Mouse (Mus musculus): ENCODE results near the gene Bank1. TPM values are rescaled to one million over a fixed set of nuclear protein-coding genes. Genes with fewer than 3 reads are reported as not detected.
"Not testable (repeated sequence)": the region's sequence is repeated elsewhere in the genome, so short reads cannot be mapped to it uniquely, and the experiment has no call there.

Bank1 gene
- under 1 TPM; 0.40 to 0.65 TPM for total RNA-seq (2021)
- long read RNA-seq, experiment 1, result 0 reads
- long read RNA-seq, experiment 2, partial matches to known transcripts, result 0 of 1 reads
- long read RNA-seq, experiment 2, other reads (novel, unspliced or antisense), result 0 of 1 reads

- peak; percentile 5 for DNase-seq
These were observed at the start of gene Bank1 for GRCm38 (mm10) chr3:136325783-136326182. Gene Bank1, minus strand, starts transcription at chr3:136326066.

- no peak for DNase-seq
These were observed 44.0 kb upstream of the Bank1 start for GRCm38 (mm10) chr3:136369916-136370315.

- DNase-seq, result no peak
These were observed 43.6 kb upstream of the Bank1 start for GRCm38 (mm10) chr3:136369466-136369865.

- no peak for DNase-seq
These were observed 42.7 kb upstream of the Bank1 start for GRCm38 (mm10) chr3:136368505-136368999.

GRCm38 (mm10) chr3:136349690-136350089, 23.8 kb upstream of the Bank1 start:
- DNase-seq, result no peak

GRCm38 (mm10) chr3:136348611-136349010, 22.7 kb upstream of the Bank1 start:
- no peak for DNase-seq

GRCm38 (mm10) chr3:136347277-136347676, 21.4 kb upstream of the Bank1 start:
- no peak for DNase-seq

- no peak for DNase-seq
These were observed 16.0 kb upstream of the Bank1 start for GRCm38 (mm10) chr3:136341911-136342310.

- DNase-seq, result no peak
These were observed 14.0 kb upstream of the Bank1 start for GRCm38 (mm10) chr3:136339896-136340295.

- no peak for DNase-seq
These were observed 5.3 kb upstream of the Bank1 start for GRCm38 (mm10) chr3:136331135-136331534.

GRCm38 (mm10) chr3:136330043-136330442, 4.2 kb upstream of the Bank1 start:
- DNase-seq, result no peak

GRCm38 (mm10) chr3:136329133-136329532, 3.3 kb upstream of the Bank1 start:
- DNase-seq, result no peak

- DNase-seq, result not testable (repeated sequence)
These were observed 1.1 kb downstream of the Bank1 start for GRCm38 (mm10) chr3:136324716-136325115.

GRCm38 (mm10) chr3:136321936-136322335, 3.9 kb downstream of the Bank1 start:
- no peak for DNase-seq

- DNase-seq, result no peak
These were observed 17.4 kb downstream of the Bank1 start for GRCm38 (mm10) chr3:136308487-136308886.

- no peak for DNase-seq
These were observed 19.2 kb downstream of the Bank1 start for GRCm38 (mm10) chr3:136306564-136307158.

- DNase-seq, result no peak
These were observed 23.3 kb downstream of the Bank1 start for GRCm38 (mm10) chr3:136302541-136302940.

- DNase-seq, result not testable (repeated sequence)
These were observed 25.1 kb downstream of the Bank1 start for GRCm38 (mm10) chr3:136300810-136301209.

- DNase-seq, result no peak
These were observed 28.5 kb downstream of the Bank1 start for GRCm38 (mm10) chr3:136297355-136297754.

- DNase-seq, result no peak
These were observed 30.6 kb downstream of the Bank1 start for GRCm38 (mm10) chr3:136295250-136295649.

GRCm38 (mm10) chr3:136287883-136288282, 38.0 kb downstream of the Bank1 start:
- no peak for DNase-seq

- DNase-seq, result no peak
These were observed 60.8 kb downstream of the Bank1 start for GRCm38 (mm10) chr3:136264969-136265595.

- no peak for DNase-seq
These were observed 68.1 kb downstream of the Bank1 start for GRCm38 (mm10) chr3:136257761-136258160.

- DNase-seq, result no peak
These were observed 71.2 kb downstream of the Bank1 start for GRCm38 (mm10) chr3:136254713-136255112.
